Mouse (Mus musculus) CH12.LX (cell line): ENCODE results near the gene Slc36a3. TPM values are rescaled to one million over a fixed set of nuclear protein-coding genes. Genes with fewer than 3 reads are reported as not detected.
"Not testable (repeated sequence)": the region's sequence is repeated elsewhere in the genome, so short reads cannot be mapped to it uniquely, and the experiment has no call there.

Source experiments
- DNase-seq: peaks from one replicate; pipeline ENCODE4 v3.0.0-alpha.2; 2013; ENCODE audit errors: extremely low read depth
- H3K27ac ChIP-seq: 2 replicates; pipeline ENCODE4 v1.5.1; 2012; ENCODE audit warnings: low read depth, mild to moderate bottlenecking, control low read depth, moderate library complexity; ENCODE audit not compliant: insufficient read depth
- H3K27me3 ChIP-seq: replicated peaks from 2 replicates; pipeline ENCODE3; 2012; ENCODE audit warnings: inconsistent platforms
- H3K36me3 ChIP-seq, 2 experiments: replicated peaks in 1 of 2; 2 replicates each; pipeline versions ENCODE3 to v1.6.1; 2012; ENCODE audit warnings: inconsistent platforms in 1 of 2, low read length in 1 of 2, mild to moderate bottlenecking in 1 of 2, mixed read lengths in 1 of 2, moderate library complexity in 1 of 2; ENCODE audit not compliant: control insufficient read depth in 1 of 2, insufficient read depth in 1 of 2
- H3K4me1 ChIP-seq, 2 experiments: 2 replicates each; pipeline ENCODE4 v1.6.1; 2012; ENCODE audit warnings: inconsistent platforms in 1 of 2, moderate library complexity in 1 of 2; ENCODE audit not compliant: insufficient read depth in 2 of 2, control insufficient read depth in 1 of 2
- H3K4me2 ChIP-seq: 2 replicates; pipeline ENCODE4 v1.6.1; 2012; ENCODE audit warnings: low read depth, mild to moderate bottlenecking, control low read depth; ENCODE audit not compliant: poor library complexity, insufficient read depth, severe bottlenecking
- H3K4me3 ChIP-seq, 3 experiments: fragments of 150-350 bp in 1 of 3; sonication (generic) in 1 of 3; replicated peaks in 1 of 3; 2 replicates each; pipeline versions ENCODE3 to v1.5.1; 2011 to 2012; ENCODE audit warnings: low read depth in 2 of 3, low read length in 2 of 3, mild to moderate bottlenecking in 2 of 3, moderate library complexity in 2 of 3, control low read depth in 1 of 3, improper control_type of control experiment in 1 of 3, inconsistent platforms in 1 of 3, mixed read lengths in 1 of 3; ENCODE audit not compliant: poor library complexity in 1 of 3
- H3K79me2 ChIP-seq: replicated peaks from 2 replicates; pipeline ENCODE4 v1.6.1; 2012; ENCODE audit warnings: mild to moderate bottlenecking, moderate library complexity; ENCODE audit not compliant: control insufficient read depth, poor library complexity, insufficient read depth, severe bottlenecking; ENCODE audit errors: extremely low read depth
- H3K9ac ChIP-seq: 2 replicates; pipeline ENCODE4 v1.6.1; 2012; ENCODE audit warnings: low read depth, mild to moderate bottlenecking, control low read depth, moderate library complexity; ENCODE audit not compliant: insufficient read depth
- H3K9me3 ChIP-seq: replicated peaks from 2 replicates; pipeline ENCODE3; 2012; ENCODE audit warnings: low read length, inconsistent platforms, mixed read lengths
- BHLHE40 ChIP-seq: IDR thresholded peaks from 2 replicates; pipeline ENCODE4 v1.6.1; 2011; ENCODE audit warnings: mild to moderate bottlenecking, low read depth, low read length, improper control_type of control experiment
- CHD2 ChIP-seq: IDR thresholded peaks from 2 replicates; pipeline ENCODE4 v1.6.1; 2011; ENCODE audit warnings: low read length, improper control_type of control experiment
- HCFC1 ChIP-seq: IDR thresholded peaks from 2 replicates; pipeline ENCODE4 v1.6.1; 2012; ENCODE audit warnings: low read depth, mild to moderate bottlenecking, inconsistent platforms, low read length, improper control_type of control experiment
- IRF4 ChIP-seq: IDR thresholded peaks from 2 replicates; pipeline ENCODE4 v1.6.1; 2014; ENCODE audit warnings: low read depth, mild to moderate bottlenecking, inconsistent platforms, low read length, improper control_type of control experiment
- JUN ChIP-seq: IDR thresholded peaks from 2 replicates; pipeline ENCODE4 v1.6.1; 2011; ENCODE audit warnings: low read depth, mild to moderate bottlenecking, low read length, improper control_type of control experiment, moderate library complexity; ENCODE audit not compliant: insufficient read depth
- JUND ChIP-seq: conservative IDR thresholded peaks from 2 replicates; pipeline ENCODE4 v1.6.1; 2011; ENCODE audit warnings: low read depth, low read length, improper control_type of control experiment
- KAT2A ChIP-seq: IDR thresholded peaks from 2 replicates; pipeline ENCODE4 v1.6.1; 2012; ENCODE audit warnings: low read length, improper control_type of control experiment, inconsistent platforms; ENCODE audit not compliant: insufficient replicate concordance
- MAFK ChIP-seq: IDR thresholded peaks from 2 replicates; pipeline ENCODE4 v1.6.1; 2011; ENCODE audit warnings: low read length, improper control_type of control experiment; ENCODE audit not compliant: insufficient replicate concordance
- MAZ ChIP-seq: IDR thresholded peaks from 2 replicates; pipeline ENCODE4 v1.6.1; 2012; ENCODE audit warnings: low read depth, mild to moderate bottlenecking, inconsistent platforms, low read length, improper control_type of control experiment, moderate library complexity
- MEF2A ChIP-seq: IDR thresholded peaks from 2 replicates; pipeline ENCODE4 v1.6.1; 2014; ENCODE audit warnings: low read depth, mild to moderate bottlenecking, inconsistent platforms, low read length, improper control_type of control experiment, borderline replicate concordance
- MXI1 ChIP-seq: IDR thresholded peaks from 2 replicates; pipeline ENCODE4 v1.6.1; 2011; ENCODE audit warnings: mild to moderate bottlenecking, low read depth, low read length, improper control_type of control experiment
- RAD21 ChIP-seq: IDR thresholded peaks from 2 replicates; pipeline ENCODE4 v1.6.1; 2011; ENCODE audit warnings: low read depth, mild to moderate bottlenecking, low read length, improper control_type of control experiment, moderate library complexity
- SIN3A ChIP-seq: IDR thresholded peaks from 2 replicates; pipeline ENCODE4 v1.6.1; 2012; ENCODE audit warnings: low read length, improper control_type of control experiment, inconsistent platforms
- SMC3 ChIP-seq: IDR thresholded peaks from 2 replicates; pipeline ENCODE4 v1.6.1; 2011; ENCODE audit warnings: low read depth, low read length, improper control_type of control experiment
- USF2 ChIP-seq: conservative IDR thresholded peaks from 2 replicates; pipeline ENCODE4 v1.6.1; 2011; ENCODE audit warnings: low read depth, low read length, improper control_type of control experiment
- ZC3H11A ChIP-seq: IDR thresholded peaks from 2 replicates; pipeline ENCODE4 v1.6.1; 2012; ENCODE audit warnings: low read depth, mild to moderate bottlenecking, inconsistent platforms, low read length, improper control_type of control experiment
- ZNF384 ChIP-seq: IDR thresholded peaks from 2 replicates; pipeline ENCODE4 v1.6.1; 2012; ENCODE audit warnings: low read depth, low read length, improper control_type of control experiment, inconsistent platforms
- dilution Hi-C: fragments of 300-500 bp; cut with MboI; formaldehyde crosslinking; loops from 2 replicates; pipeline ENCODE4 v1.14.3; 2020; ENCODE audit warnings: low sequenced_read_pairs; ENCODE audit not compliant: extremely low pct_unique_long_range_greater_than_20kb, extremely low pct_ligation_motif_present
- in situ Hi-C: fragments of 300-500 bp; cut with MboI; formaldehyde crosslinking; loops from 3 replicates; pipeline ENCODE4 v1.14.3; 2019; ENCODE audit warnings: low sequenced_read_pairs, low pct_ligation_motif_present, low pct_unique_long_range_greater_than_20kb, mixed read lengths
- polyA plus RNA-seq: library from polyadenylated mRNA; unstranded; fragments of >175 nt; gene quantifications from 2 replicates; pipeline ENCODE4 v1.2.1, GENCODE M21; 2012; ENCODE audit warnings: low read depth; ENCODE audit not compliant: insufficient read length
- total RNA-seq, 2 experiments: library from RNA; depleted of rRNA; stranded (reverse); fragments of 300-350 nt in 1 of 2; fragments of >200 nt in 1 of 2; gene quantifications; 2 replicates each; pipeline ENCODE4 v1.2.3; 2012 to 2014

Gene Slc36a3
- total and polyA plus RNA-seq, 3 experiments, result 0.72 to 1.5 (median 0.72) TPM

DNA sequence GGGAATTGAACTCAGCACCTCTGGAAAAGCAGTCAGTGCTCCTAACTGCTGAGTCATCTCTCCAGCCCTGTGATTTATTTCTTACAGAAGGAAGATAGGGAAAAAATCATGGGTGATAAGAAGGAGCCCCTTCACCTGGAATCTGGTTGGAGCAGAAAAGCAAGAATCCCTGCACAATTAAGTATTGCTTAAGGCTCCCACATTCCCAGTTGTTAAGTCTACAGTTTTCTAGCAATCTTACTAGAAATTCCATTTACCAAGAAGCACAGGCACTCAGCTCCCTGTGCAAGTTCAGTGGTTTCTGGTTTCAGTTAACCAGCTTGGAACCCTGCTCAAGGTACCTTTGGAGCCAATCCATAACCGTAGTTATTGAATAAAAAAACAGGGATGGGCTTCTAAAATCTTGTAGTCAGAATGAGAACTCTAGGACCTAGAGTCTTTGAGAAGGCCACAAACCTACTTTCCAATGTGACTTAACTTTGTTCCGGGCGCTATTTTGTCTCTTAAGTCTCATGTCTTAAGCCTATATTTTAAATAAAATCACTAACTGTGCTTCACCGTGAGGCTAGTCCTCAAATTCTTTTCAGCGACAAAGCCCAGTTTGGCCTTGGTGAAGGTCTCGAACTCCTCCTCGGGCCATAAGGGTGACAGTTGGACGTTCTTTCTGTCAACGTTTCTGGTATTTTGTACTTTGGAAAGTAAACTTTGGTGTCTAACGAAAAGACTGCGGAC is 54.6 kb downstream of the Slc36a3 start:
- H3K9ac ChIP-seq, result no peak overlapping the region
- H3K4me1 ChIP-seq, result peaks cover 14 to 34% of the 10 kb centered on the region in 2 experiments
- no peaks in the 10 kb centered on the region for H3K9me3 ChIP-seq
- no peak overlapping the region for H3K27ac ChIP-seq
- peaks cover 4 to 11% of the 10 kb centered on the region in 2 experiments for H3K36me3 ChIP-seq
- H3K4me2 ChIP-seq, result no peak overlapping the region
- no peak overlapping the region for H3K4me3 ChIP-seq
- in situ Hi-C loops, result no loop called here
- no peak for DNase-seq
- no peaks in the 10 kb centered on the region for H3K27me3 ChIP-seq
- no peak for TF ChIP-seq CHD2
- no peak for TF ChIP-seq MEF2A
- no peak for TF ChIP-seq HCFC1
- no peak for TF ChIP-seq RAD21
- no peak for TF ChIP-seq JUND
- TF ChIP-seq ZNF384, result no peak
- TF ChIP-seq USF2, result no peak
- TF ChIP-seq MAZ, result no peak
- TF ChIP-seq IRF4, result no peak
- no peak for TF ChIP-seq KAT2A
- no peak for TF ChIP-seq JUN
- no peak for TF ChIP-seq ZC3H11A
- no peak for TF ChIP-seq SIN3A
- no peak for TF ChIP-seq SMC3
- TF ChIP-seq MAFK, result no peak
- no peak for TF ChIP-seq BHLHE40
- no peak for TF ChIP-seq MXI1
- dilution Hi-C loops, result no loop called here
- H3K79me2 ChIP-seq, result no peaks in the 10 kb centered on the region

DNA sequence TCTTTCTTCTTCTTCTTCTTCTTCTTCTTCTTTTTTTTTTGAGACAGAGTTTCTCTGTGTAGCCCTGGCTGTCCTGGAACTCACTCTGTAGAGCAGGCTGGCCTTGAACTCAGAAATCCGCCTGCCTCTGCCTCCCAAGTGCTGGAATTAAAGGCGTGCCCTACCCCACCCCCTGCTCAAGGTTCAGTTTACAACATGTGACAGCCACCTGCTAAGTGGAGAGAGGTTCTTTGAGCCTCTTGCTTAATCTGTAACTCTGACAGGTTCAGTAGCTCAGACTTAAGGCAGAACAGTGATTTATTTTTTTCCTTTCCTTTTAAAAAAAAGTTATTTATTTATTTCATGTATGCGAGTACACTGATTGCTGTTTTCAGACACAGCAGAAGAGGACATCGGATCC is 55.2 kb downstream of the Slc36a3 start:
- H3K79me2 ChIP-seq, dilution Hi-C loops, H3K36me3 ChIP-seq, DNase-seq, H3K9me3 ChIP-seq, H3K27me3 ChIP-seq, H3K27ac ChIP-seq, in situ Hi-C loops, H3K4me2 ChIP-seq, H3K9ac ChIP-seq, H3K4me3 ChIP-seq: not testable (repeated sequence)
- peaks cover 14 to 34% of the 10 kb centered on the region in 2 experiments for H3K4me1 ChIP-seq
